Comparison of ENCODE assay signal across 9 mouse cellular contexts in genomic region chr11:29861750-29862397, GRCm38 (mm10). TPM values are rescaled to one million over a fixed set of nuclear protein-coding genes. Genes with fewer than 3 reads are reported as not detected.
A peak's percentile ranks its signal among the peaks of the same experiment; 100 is the strongest.
DNase-seq lines count a peak whose midpoint lies in the region; ATAC-seq and TF ChIP-seq lines count a peak whose summit lies in the region.
"Had no signal": no experiment of that assay in that cellular context is flagged by ENCODE, and none has a peak within 500 bp of the region (broad histone marks: within the 10 kb centered on the region; RNA-seq: fewer than 3 reads in every experiment).

No protein-coding gene starts in this region.

- TF ChIP-seq EP300 in heart, postnatal 0 days (IDR thresholded peaks at IDR 0.05; ENCODE audit: low read depth), result no peak

- no peak overlapping the region for H3K27ac ChIP-seq in heart, postnatal 0 days (ENCODE audit: low read depth)
- H3K27ac ChIP-seq in forebrain, embryonic 11.5 days (ENCODE audit: low read depth, low read length), result no peak overlapping the region
- H3K27ac ChIP-seq in midbrain, embryonic 12.5 days (replicated peaks), result no peak overlapping the region
- H3K27ac ChIP-seq: stomach, embryonic 15.5 days had no signal

- H3K4me2 ChIP-seq in heart, postnatal 0 days (ENCODE audit: low read depth, low read length), result no peak overlapping the region
- H3K4me2 ChIP-seq in forebrain, embryonic 11.5 days (ENCODE audit: low read depth, low read length, severe bottlenecking), result no peak overlapping the region
- no peak overlapping the region for H3K4me2 ChIP-seq in midbrain, embryonic 12.5 days (replicated peaks)
- H3K4me2 ChIP-seq: stomach, embryonic 15.5 days had no signal

- TF ChIP-seq CTCF in heart, postnatal 0 days (IDR thresholded peaks at IDR 0.05; ENCODE audit: low read depth), result peak; percentile 58
- peak; percentile 62; the same call in 1 of the 2 replicates for TF ChIP-seq CTCF in brain, embryonic 14.5 days (IDR thresholded peaks at IDR 0.05; ENCODE audit: borderline replicate concordance, extremely low read depth, insufficient read depth, insufficient read length)

- DNase-seq in heart, postnatal 0 days (ENCODE audit: low spot score), result no peak
- no peak for DNase-seq in heart, adult 11 months
- DNase-seq in brain, embryonic 14.5 days (ENCODE audit: low read depth), result peak; percentile 72
- peak; percentile 58 for DNase-seq in forebrain, embryonic 11.5 days (ENCODE audit: low spot score)
- peak; percentile 59 for DNase-seq in layer of hippocampus, adult 9-10 months (ENCODE audit: low spot score)
- peak; percentile 25 for DNase-seq in thymus, postnatal 0 days (ENCODE audit: low spot score)

- no peaks in the 10 kb centered on the region for H3K4me1 ChIP-seq in heart, postnatal 0 days (ENCODE audit: control insufficient read depth, insufficient read depth)
- H3K4me1 ChIP-seq in forebrain, embryonic 11.5 days (replicated peaks; ENCODE audit: control insufficient read depth, insufficient read depth, low read length), result 0 out of 2 replicates have a peak, but pooled peaks cover 2% of the 10 kb centered on the region
- H3K4me1 ChIP-seq in midbrain, embryonic 12.5 days, result peaks cover 11% of the 10 kb centered on the region
- H3K4me1 ChIP-seq: stomach, embryonic 15.5 days had no signal

- TF ChIP-seq POLR2A in brain, embryonic 14.5 days (IDR thresholded peaks at IDR 0.05; ENCODE audit: borderline replicate concordance, extremely low read depth, insufficient read depth, insufficient read length, poor library complexity, severe bottlenecking), result no peak

- no peak overlapping the region for H3K4me3 ChIP-seq in heart, postnatal 0 days (ENCODE audit: low read depth, low read length)
- no peak overlapping the region for H3K4me3 ChIP-seq in forebrain, embryonic 11.5 days (ENCODE audit: low read depth, low read length)
- H3K4me3 ChIP-seq in midbrain, embryonic 12.5 days, result no peak overlapping the region
- H3K4me3 ChIP-seq: stomach, embryonic 15.5 days had no signal

- no peaks in the 10 kb centered on the region for H3K36me3 ChIP-seq in heart, postnatal 0 days (replicated peaks; ENCODE audit: control insufficient read depth, insufficient read depth, low read length)
- no peaks in the 10 kb centered on the region for H3K36me3 ChIP-seq in forebrain, embryonic 11.5 days (ENCODE audit: control insufficient read depth, insufficient read depth, low read length)
- H3K36me3 ChIP-seq in midbrain, embryonic 12.5 days, result no peaks in the 10 kb centered on the region
- H3K36me3 ChIP-seq: stomach, embryonic 15.5 days had no signal

- ATAC-seq in heart, postnatal 0 days (ENCODE audit: insufficient read depth, low read depth), result no peak
- ATAC-seq in CD4-positive, CD25-positive, alpha-beta regulatory T cell, adult 4 months, result peak; percentile 39
- peak; percentile 66 for ATAC-seq in forebrain, embryonic 11.5 days (replicated peaks; ENCODE audit: low FRiP score)
- peak; percentile 47; the same call in 1 of the 2 replicates for ATAC-seq in midbrain, embryonic 12.5 days (ENCODE audit: low FRiP score, low read depth)

- WGBS in heart, postnatal 0 days, result 38% methylated on average over 2 of the region's 2 CpGs
- WGBS in forebrain, embryonic 11.5 days, result 34% methylated on average over 2 of the region's 2 CpGs
- 39% methylated on average over 2 of the region's 2 CpGs for WGBS in midbrain, embryonic 12.5 days

- no peaks in the 10 kb centered on the region for H3K27me3 ChIP-seq in heart, postnatal 0 days (ENCODE audit: control insufficient read depth, insufficient read depth, low read length)
- H3K27me3 ChIP-seq in forebrain, embryonic 11.5 days (ENCODE audit: control insufficient read depth, insufficient read depth, low read length), result no peaks in the 10 kb centered on the region
- no peaks in the 10 kb centered on the region for H3K27me3 ChIP-seq in midbrain, embryonic 12.5 days
- H3K27me3 ChIP-seq: stomach, embryonic 15.5 days had no signal

- H3K9ac ChIP-seq in heart, postnatal 0 days (replicated peaks; ENCODE audit: low read depth, low read length), result no peak overlapping the region
- no peak overlapping the region for H3K9ac ChIP-seq in forebrain, embryonic 11.5 days (ENCODE audit: low read length)
- no peak overlapping the region for H3K9ac ChIP-seq in midbrain, embryonic 12.5 days (replicated peaks)
- H3K9ac ChIP-seq: stomach, embryonic 15.5 days had no signal

- H3K9me3 ChIP-seq in heart, postnatal 0 days (replicated peaks; ENCODE audit: control insufficient read depth, low read length), result no peaks in the 10 kb centered on the region
- no peaks in the 10 kb centered on the region for H3K9me3 ChIP-seq in forebrain, embryonic 11.5 days (ENCODE audit: control insufficient read depth, low read length)
- H3K9me3 ChIP-seq in midbrain, embryonic 12.5 days, result no peaks in the 10 kb centered on the region
- H3K9me3 ChIP-seq: stomach, embryonic 15.5 days had no signal

RNA-seq across cellular contexts. Expression of gene 4931440F15Rik, which starts 36.4 kb away (rescaled TPM):
- total RNA-seq in heart, postnatal 0 days (2014; rRNA removed; ENCODE audit: low replicate concordance), result not detected in 2 replicates
- polyA plus RNA-seq in heart, postnatal 0 days (2015; fragmentation: Nextera tagmentation; extraction: Ambion mirVana), result 0.05 and 0.10 TPM in 2 replicates
- under 1 TPM in 1 of 2 experiments, not detected in 1; 0.11 TPM for polyA plus RNA-seq in CD4-positive, CD25-positive, alpha-beta regulatory T cell, adult 4 months (2017; shearing (Covaris generic))
- 0.32 and 0.41 TPM in 2 replicates for polyA plus RNA-seq in brain, embryonic 14.5 days (2012; rRNA removed)
- polyA plus RNA-seq in forebrain, embryonic 11.5 days (2014; fragmentation: Nextera tagmentation; extraction: Ambion mirVana), result 0.13 and 0.24 TPM in 2 replicates
- 0.22 and 0.34 TPM in 2 replicates for polyA plus RNA-seq in midbrain, embryonic 12.5 days (2016; fragmentation: Nextera tagmentation; extraction: Ambion mirVana)
- polyA plus RNA-seq in thymus, postnatal 0 days (2015; fragmentation: Nextera tagmentation; extraction: Ambion mirVana), result 0.08 TPM in 2 replicates

Comparison
In these comparisons a context has a peak if more than half of its experiments do, and no peak if none do; other contexts are left out.
1. DNase-seq: peak in brain, embryonic 14.5 days (single experiment), forebrain, embryonic 11.5 days (single experiment), layer of hippocampus, adult 9-10 months (single experiment) and thymus, postnatal 0 days (single experiment); none in heart, postnatal 0 days (single experiment) and heart, adult 11 months (single experiment).